Mouse (Mus musculus) lung, postnatal 0 days (tissue): ENCODE results near the gene Gramd4.

Experiments
- CTCF ChIP-seq: IDR thresholded peaks from 2 replicates; pipeline ENCODE4 v1.5.1; 2016; ENCODE audit warnings: antibody characterized with exemption, mild to moderate bottlenecking
- EP300 ChIP-seq: IDR thresholded peaks from 2 replicates; pipeline ENCODE4 v1.6.1; 2016; ENCODE audit warnings: antibody characterized with exemption, mild to moderate bottlenecking, control low read depth

DNA sequence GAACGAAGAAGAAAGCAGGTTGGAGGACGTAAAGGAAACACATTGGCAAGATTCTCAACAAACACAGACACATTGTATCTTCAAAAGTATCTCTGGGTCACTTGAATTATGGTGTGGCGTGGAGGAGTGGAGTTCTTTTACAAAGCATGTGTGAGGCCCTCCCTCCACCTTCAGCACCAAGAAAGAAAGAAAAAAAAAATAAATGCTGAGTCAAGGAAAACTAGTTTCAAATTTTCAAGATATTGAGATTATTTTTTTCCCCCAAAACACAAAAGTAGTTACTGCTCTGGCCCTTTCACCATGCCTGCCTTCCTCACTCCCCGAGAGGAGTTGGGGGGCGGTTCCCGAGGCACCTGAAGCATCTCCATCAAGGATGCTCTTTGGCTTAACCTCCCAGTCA is 121.1 kb downstream of the Gramd4 start:
- TF ChIP-seq CTCF (no peak), EP300 (no peak)
